ENCODE assay signal across 12 mouse cellular contexts in the genomic region with DNA sequence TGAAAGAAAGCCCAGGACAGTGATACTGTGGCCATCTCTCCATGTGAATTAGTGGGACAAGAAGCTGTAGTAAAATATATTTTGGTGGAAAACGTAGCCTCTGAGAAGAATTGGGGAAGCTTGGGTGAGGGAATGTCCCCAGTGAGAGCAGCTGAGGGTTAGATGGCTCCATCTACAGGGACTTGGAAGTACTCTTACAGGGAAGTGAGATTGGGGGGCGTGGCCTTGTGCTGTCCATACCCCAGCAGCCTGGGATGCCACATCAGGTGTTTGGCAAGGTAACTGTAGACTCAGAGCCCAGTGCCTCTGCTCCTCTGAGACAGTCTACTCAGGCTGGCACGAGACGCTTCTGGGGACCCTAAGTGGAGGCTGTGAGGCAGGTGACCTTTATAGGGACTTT. TPM values are rescaled to one million over a fixed set of nuclear protein-coding genes. Genes with fewer than 3 reads are reported as not detected.
A peak's percentile ranks its signal among the peaks of the same experiment; 100 is the strongest.
DNase-seq lines count a peak whose midpoint lies in the region; ATAC-seq and TF ChIP-seq lines count a peak whose summit lies in the region.
"Had no signal": no experiment of that assay in that cellular context is flagged by ENCODE, and none has a peak within 500 bp of the region (broad histone marks: within the 10 kb centered on the region; RNA-seq: fewer than 3 reads in every experiment).

No protein-coding gene starts in this region.

- H3K4me1 ChIP-seq in lung, embryonic 14.5 days (ENCODE audit: insufficient read depth) = no peaks in the 10 kb centered on the region
- H3K4me1 ChIP-seq: neural tube, embryonic 12.5 days had no signal

- H3K4me2 ChIP-seq in lung, embryonic 14.5 days = no peak overlapping the region
- H3K4me2 ChIP-seq: neural tube, embryonic 12.5 days had no signal

- ATAC-seq in lung, embryonic 14.5 days (ENCODE audit: insufficient read depth) = no peak
- ATAC-seq in monocyte, adult 5-6 weeks (replicated peaks; ENCODE audit: insufficient number of reproducible peaks, low FRiP score, low TSS enrichment, poor library complexity, severe bottlenecking) = peak; percentile 81
- ATAC-seq: inflammation-experienced regulatory T-cells, adult 6 months had no signal

- H3K36me3 ChIP-seq in lung, embryonic 14.5 days (ENCODE audit: insufficient read depth) = no peaks in the 10 kb centered on the region

- H3K27ac ChIP-seq in lung, embryonic 14.5 days (ENCODE audit: low read depth) = no peak overlapping the region
- H3K27ac ChIP-seq: neural tube, embryonic 12.5 days had no signal

- no peaks in the 10 kb centered on the region for H3K27me3 ChIP-seq in lung, embryonic 14.5 days (ENCODE audit: insufficient read depth, low read length)
- H3K27me3 ChIP-seq: neural tube, embryonic 12.5 days had no signal

- no peaks in the 10 kb centered on the region for H3K9me3 ChIP-seq in lung, embryonic 14.5 days (ENCODE audit: low read depth, low read length)
- H3K9me3 ChIP-seq: G1E; neural tube, embryonic 12.5 days had no signal

- WGBS in lung, embryonic 14.5 days = 39% methylated on average over 4 of the region's 4 CpGs

- intact Hi-C loops in gastrocnemius, postnatal 14 days (cut with DNase I; ENCODE audit: low total_unique reads) = loop anchor here (5.0 kb wide), 1 partner anchor 68 kb away; no protein-coding TSS in a partner anchor

- DNase-seq in gastrocnemius, postnatal 14 days = peak; percentile 26
- no peak for DNase-seq in gastrocnemius, postnatal 10 days
- DNase-seq in lung, embryonic 14.5 days = peak; percentile 33
- no peak for DNase-seq in lung, postnatal 25 days (ENCODE audit: low spot score)
- DNase-seq in brain, adult 2 months (ENCODE audit: low read depth, low spot score) = peak; percentile 53
- no peak for DNase-seq in urinary bladder, adult 2 months (ENCODE audit: low spot score)
- no peak for DNase-seq in right cerebral cortex, adult 2 months (ENCODE audit: low spot score in 2 of 2)
- DNase-seq: cerebellum, adult 11-12 months had no signal

- H3K9ac ChIP-seq in lung, embryonic 14.5 days = no peak overlapping the region
- H3K9ac ChIP-seq: neural tube, embryonic 12.5 days had no signal

- no peak overlapping the region for H3K4me3 ChIP-seq in lung, embryonic 14.5 days (ENCODE audit: low read depth, low read length)
- H3K4me3 ChIP-seq: neural tube, embryonic 12.5 days had no signal

- TF ChIP-seq CTCF in lung, embryonic 14.5 days (IDR thresholded peaks at IDR 0.05; ENCODE audit: low read depth) = no peak

RNA-seq across cellular contexts. Expression of a gene that starts 23.0 kb away (rescaled TPM):
- 10 to 100 TPM; 24.3 to 28.6 TPM for total RNA-seq in gastrocnemius, postnatal 14 days (2021)
- total RNA-seq in gastrocnemius, postnatal 10 days (2021) = 10 to 100 TPM; 25.5 to 25.9 TPM
- 20.1 and 21.8 TPM in 2 replicates for polyA plus RNA-seq in lung, embryonic 14.5 days (2014; fragmentation: Nextera tagmentation; extraction: Ambion mirVana)
- total RNA-seq in monocyte, adult 5-6 weeks (2017) = 4.8 to 8.8 TPM (median 8.3 TPM) in 3 replicates
- 8.4 and 9.6 TPM in 2 replicates for polyA plus RNA-seq in urinary bladder, adult 2 months (2012; rRNA removed)

RNA-seq across cellular contexts. Expression of a gene that starts 28.2 kb away (rescaled TPM):
- 10 to 100 TPM; 61.4 to 64.0 TPM for total RNA-seq in gastrocnemius, postnatal 14 days (2021)
- 10 to 100 TPM; 68.8 to 91.9 TPM for total RNA-seq in gastrocnemius, postnatal 10 days (2021)
- polyA plus RNA-seq in lung, embryonic 14.5 days (2014; fragmentation: Nextera tagmentation; extraction: Ambion mirVana) = 274 TPM in 2 replicates
- total RNA-seq in monocyte, adult 5-6 weeks (2017) = 195 to 258 TPM (median 204 TPM) in 3 replicates
- 116 and 122 TPM in 2 replicates for polyA plus RNA-seq in urinary bladder, adult 2 months (2012; rRNA removed)

RNA-seq across cellular contexts. Expression of a gene that starts 54.1 kb away (rescaled TPM):
- total RNA-seq in gastrocnemius, postnatal 14 days (2021) = 10 to 100 TPM; 10.6 to 11.4 TPM
- 10 to 100 TPM; 11.3 to 14.0 TPM for total RNA-seq in gastrocnemius, postnatal 10 days (2021)
- 1.5 and 1.7 TPM in 2 replicates for polyA plus RNA-seq in lung, embryonic 14.5 days (2014; fragmentation: Nextera tagmentation; extraction: Ambion mirVana)
- not detected in 3 replicates for total RNA-seq in monocyte, adult 5-6 weeks (2017)
- 2.3 and 3.0 TPM in 2 replicates for polyA plus RNA-seq in urinary bladder, adult 2 months (2012; rRNA removed)

Comparison
In these comparisons a context has a peak if more than half of its experiments do, and no peak if none do; other contexts are left out.
1. DNase-seq: peak in gastrocnemius, postnatal 14 days (single experiment), lung, embryonic 14.5 days (single experiment) and brain, adult 2 months (single experiment); none in gastrocnemius, postnatal 10 days (single experiment), lung, postnatal 25 days (single experiment), urinary bladder, adult 2 months (single experiment) and right cerebral cortex, adult 2 months (0 of 2).
2. RNA of a gene that starts 54.1 kb away (total RNA-seq): 11.3 to 14.0 TPM in gastrocnemius, postnatal 10 days and 10.6 to 11.4 TPM in gastrocnemius, postnatal 14 days; not detected in monocyte, adult 5-6 weeks; every median in the first group is over 10 times any median in the second.